Mouse (Mus musculus) stomach, postnatal 0 days (tissue): ENCODE data around the gene Ackr4. TPM values are rescaled to one million over a fixed set of nuclear protein-coding genes. Genes with fewer than 3 reads are reported as not detected.
A peak's percentile ranks its signal among the peaks of the same experiment; 100 is the strongest.

Experiments
- ATAC-seq: fragments of 200-750 bp; cut with Nextera tagmentation; 2 replicates; pipeline ENCODE4 v1.8.0; 2017; ENCODE audit not compliant: low FRiP score, low TSS enrichment
- DNase-seq: peaks from one replicate; pipeline ENCODE4 v3.0.0-alpha.2; 2016; ENCODE audit warnings: low spot score
- H3K27ac ChIP-seq: fragments of 300-500 bp; sonication (generic); replicated peaks from 2 replicates; pipeline ENCODE4 v1.5.1; 2014; ENCODE audit warnings: mild to moderate bottlenecking, control low read depth
- H3K27me3 ChIP-seq: fragments of 300-500 bp; sonication (generic); 2 replicates; pipeline ENCODE4 v1.6.1; 2014; ENCODE audit warnings: low read length; ENCODE audit not compliant: control insufficient read depth, insufficient read depth
- H3K36me3 ChIP-seq: fragments of 300-500 bp; sonication (generic); 2 replicates; pipeline ENCODE4 v1.6.1; 2014; ENCODE audit warnings: low read length, mixed read lengths; ENCODE audit not compliant: control insufficient read depth, insufficient read depth
- H3K4me1 ChIP-seq: fragments of 300-500 bp; sonication (generic); replicated peaks from 2 replicates; pipeline ENCODE4 v1.6.1; 2014; ENCODE audit warnings: antibody characterized with exemption; ENCODE audit not compliant: control insufficient read depth, insufficient read depth
- H3K4me2 ChIP-seq: fragments of 300-500 bp; sonication (generic); replicated peaks from 2 replicates; pipeline ENCODE4 v1.6.1; 2014; ENCODE audit warnings: low read depth, mild to moderate bottlenecking, control low read depth, moderate library complexity
- H3K4me3 ChIP-seq: fragments of 300-500 bp; sonication (generic); 2 replicates; pipeline ENCODE4 v1.5.1; 2014; ENCODE audit warnings: low read depth, low read length, control low read depth
- H3K9ac ChIP-seq: fragments of 300-500 bp; sonication (generic); 2 replicates; pipeline ENCODE4 v1.6.1; 2014; ENCODE audit warnings: mild to moderate bottlenecking, low read length, control low read depth, mixed read lengths
- H3K9me3 ChIP-seq: fragments of 300-500 bp; sonication (generic); 2 replicates; pipeline ENCODE4 v1.6.1; 2016; ENCODE audit warnings: low read length; ENCODE audit not compliant: control insufficient read depth
- CTCF ChIP-seq: IDR thresholded peaks from 2 replicates; pipeline ENCODE4 v1.5.1; 2016; ENCODE audit warnings: antibody characterized with exemption, low read depth, mild to moderate bottlenecking, moderate library complexity
- EP300 ChIP-seq: optimal IDR thresholded peaks from 2 replicates; pipeline ENCODE3; 2016; ENCODE audit warnings: antibody characterized with exemption
- WGBS: fragments of 180-500 bp; shearing (Covaris S2); extraction: QIAGEN DNeasy Blood & Tissue Kit; methylation state at CpG from one replicate; pipeline ENCODE4 v1.1.7; 2014; 5-methylcytosine and 5-hydroxymethylcytosine counted together
- polyA plus RNA-seq: library from polyadenylated mRNA; unstranded; fragments of >200 nt; fragmentation: Nextera tagmentation; extraction: Ambion mirVana; gene quantifications from 2 replicates; pipeline ENCODE4 v1.2.1, GENCODE M21; 2015

The Ackr4 gene
- polyA plus RNA-seq, 1 experiment from 2014 or later, result 3.6 TPM

GRCm38 (mm10) chr9:104078780-104079179 lies 48.0 kb downstream of the Ackr4 start:
- Histone ChIP-seq H3K4me3 (no peak overlapping the region), H3K27ac (no peak overlapping the region), H3K4me2 (no peak overlapping the region), H3K36me3 (0 out of 2 replicates have a peak, but pooled peaks cover 3% of the 10 kb centered on the region), H3K9me3 (no peaks in the 10 kb centered on the region), H3K27me3 (no peaks in the 10 kb centered on the region), H3K4me1 (no peaks in the 10 kb centered on the region), H3K9ac (no peak overlapping the region)
- DNase-seq (no peak), ATAC-seq (no peak)
- TF ChIP-seq EP300 (no peak), CTCF (no peak)
- 100% methylated on average over 1 of the region's 1 CpGs for WGBS

GRCm38 (mm10) chr9:104075808-104076207 lies 50.9 kb downstream of the Ackr4 start:
- no peak overlapping the region for H3K27ac ChIP-seq
- 69% methylated on average over 2 of the region's 2 CpGs for WGBS

GRCm38 (mm10) chr9:104070863-104071604 lies 55.7 kb downstream of the Ackr4 start:
- no peaks in the 10 kb centered on the region for H3K36me3 ChIP-seq
- no peak overlapping the region for H3K9ac ChIP-seq
- no peaks in the 10 kb centered on the region for H3K4me1 ChIP-seq
- no peaks in the 10 kb centered on the region for H3K9me3 ChIP-seq
- no peak overlapping the region for H3K27ac ChIP-seq
- H3K4me2 ChIP-seq, result no peak overlapping the region
- no peak; the same call in 1 of the 2 replicates for ATAC-seq
- no peaks in the 10 kb centered on the region for H3K27me3 ChIP-seq
- no peak overlapping the region for H3K4me3 ChIP-seq
- 66% methylated on average over 8 of the region's 8 CpGs for WGBS
- DNase-seq, result no peak
- no peak for TF ChIP-seq EP300
- TF ChIP-seq CTCF, result no peak

More at GRCm38 (mm10) chr9:104075808-104076207, 50.9 kb downstream of the Ackr4 start:
- H3K4me2 ChIP-seq, result no peak overlapping the region
- no peaks in the 10 kb centered on the region for H3K9me3 ChIP-seq
- no peaks in the 10 kb centered on the region for H3K36me3 ChIP-seq
- DNase-seq (no peak), ATAC-seq (no peak)
- TF ChIP-seq CTCF (peak; percentile 75), EP300 (no peak)
- no peaks in the 10 kb centered on the region for H3K27me3 ChIP-seq
- H3K9ac ChIP-seq, result no peak overlapping the region
- H3K4me3 ChIP-seq, result no peak overlapping the region
- H3K4me1 ChIP-seq, result no peaks in the 10 kb centered on the region

- H3K4me2 ChIP-seq, result no peak overlapping the region
- no peaks in the 10 kb centered on the region for H3K36me3 ChIP-seq
- ATAC-seq (no peak), DNase-seq (no peak)
- no peak overlapping the region for H3K9ac ChIP-seq
- no peaks in the 10 kb centered on the region for H3K27me3 ChIP-seq
- no peaks in the 10 kb centered on the region for H3K9me3 ChIP-seq
- 73% methylated on average over 4 of the region's 4 CpGs for WGBS
- no peak for TF ChIP-seq EP300
- TF ChIP-seq CTCF, result no peak
- no peak overlapping the region for H3K27ac ChIP-seq
- H3K4me3 ChIP-seq, result no peak overlapping the region
- H3K4me1 ChIP-seq, result no peaks in the 10 kb centered on the region
Observed at GRCm38 (mm10) chr9:104070241-104070640, 56.5 kb downstream of the Ackr4 start.

- Histone ChIP-seq H3K4me2 (no peak overlapping the region), H3K9ac (no peak overlapping the region), H3K27ac (no peak overlapping the region), H3K9me3 (no peaks in the 10 kb centered on the region), H3K27me3 (no peaks in the 10 kb centered on the region), H3K36me3 (peaks cover 8% of the 10 kb centered on the region), H3K4me1 (0 out of 2 replicates have a peak, but pooled peaks cover 6% of the 10 kb centered on the region), H3K4me3 (no peak overlapping the region)
- TF ChIP-seq CTCF (no peak), EP300 (no peak)
- DNase-seq, result no peak
- ATAC-seq, result no peak
- WGBS, result 15% methylated on average over 1 of the region's 1 CpGs
Observed at GRCm38 (mm10) chr9:104064571-104064970, 62.2 kb downstream of the Ackr4 start.
